Mouse (Mus musculus): ENCODE data around the gene Col12a1. TPM values are rescaled to one million over a fixed set of nuclear protein-coding genes. Genes with fewer than 3 reads are reported as not detected.
"Not testable (repeated sequence)": the region's sequence is repeated elsewhere in the genome, so short reads cannot be mapped to it uniquely, and the experiment has no call there.

Col12a1 gene
- polyA plus RNA-seq, 1 experiment: 15.3 TPM

- H3K79me2 ChIP-seq (ENCODE audit: control insufficient read depth, insufficient read depth): no peaks in the 10 kb centered on the region
- TF ChIP-seq MYOD1 (IDR thresholded peaks at IDR 0.05; ENCODE audit: control insufficient read depth, insufficient read length, low read depth) (no peak), MAX (IDR thresholded peaks at IDR 0.05) (no peak), CEBPB (IDR thresholded peaks at IDR 0.05; ENCODE audit: low read depth) (no peak), CTCF (IDR thresholded peaks at IDR 0.05; ENCODE audit: control insufficient read depth, insufficient read depth, insufficient read length) (no peak), FOSL1 (IDR thresholded peaks at IDR 0.05; ENCODE audit: insufficient read depth, low read length, poor library complexity, severe bottlenecking) (no peak), USF1 (IDR thresholded peaks at IDR 0.05; ENCODE audit: low read depth) (no peak), MYOG (IDR thresholded peaks at IDR 0.05; ENCODE audit: control insufficient read depth, extremely low read depth, insufficient read length) (no peak)
- H3K4me3 ChIP-seq (ENCODE audit: insufficient read depth, poor library complexity, severe bottlenecking): no peak overlapping the region
- H3K79me3 ChIP-seq (ENCODE audit: low read depth): no peaks in the 10 kb centered on the region
- H3K36me3 ChIP-seq (ENCODE audit: control insufficient read depth, insufficient read depth): no peaks in the 10 kb centered on the region
- no peaks in the 10 kb centered on the region for H3K27me3 ChIP-seq (ENCODE audit: control insufficient read depth, insufficient read depth, insufficient read length)
- no peak overlapping the region for H3ac ChIP-seq (ENCODE audit: control insufficient read depth, insufficient read length, low read depth)
These were observed 31.4 kb downstream of the Col12a1 start for GRCm38 (mm10) chr9:79687227-79687626.

DNA sequence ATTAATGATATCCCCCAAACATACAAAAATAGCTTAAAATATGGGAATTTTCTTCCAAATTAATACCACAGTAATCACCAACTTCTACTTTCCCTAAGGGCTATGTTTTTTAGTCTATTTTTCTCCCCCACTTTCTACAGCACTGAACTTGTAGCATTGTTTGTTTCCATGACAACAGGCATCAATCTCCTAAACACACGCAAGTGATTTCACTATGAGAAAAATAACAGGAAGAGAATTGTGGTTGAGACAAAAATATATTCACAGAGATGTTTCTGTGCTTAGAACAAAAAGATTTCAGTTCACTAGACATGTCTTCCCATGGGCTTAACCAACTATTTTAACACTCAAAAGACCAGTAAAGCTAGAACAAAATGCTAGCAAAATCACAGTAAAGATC lies 32.6 kb downstream of the Col12a1 start:
- no peaks in the 10 kb centered on the region for H3K36me3 ChIP-seq (ENCODE audit: control insufficient read depth, insufficient read depth)
- no peaks in the 10 kb centered on the region for H3K27me3 ChIP-seq (ENCODE audit: control insufficient read depth, insufficient read depth, insufficient read length)
- H3K79me2 ChIP-seq (ENCODE audit: control insufficient read depth, insufficient read depth): no peaks in the 10 kb centered on the region
- no peak overlapping the region for H3ac ChIP-seq (ENCODE audit: control insufficient read depth, insufficient read length, low read depth)
- TF ChIP-seq CEBPB (IDR thresholded peaks at IDR 0.05; ENCODE audit: low read depth) (no peak), CTCF (IDR thresholded peaks at IDR 0.05; ENCODE audit: control insufficient read depth, insufficient read depth, insufficient read length) (no peak), MYOD1 (IDR thresholded peaks at IDR 0.05; ENCODE audit: control insufficient read depth, insufficient read length, low read depth) (no peak), USF1 (IDR thresholded peaks at IDR 0.05; ENCODE audit: low read depth) (no peak), MAX (IDR thresholded peaks at IDR 0.05) (no peak), FOSL1 (IDR thresholded peaks at IDR 0.05; ENCODE audit: insufficient read depth, low read length, poor library complexity, severe bottlenecking) (no peak), MYOG (IDR thresholded peaks at IDR 0.05; ENCODE audit: control insufficient read depth, extremely low read depth, insufficient read length) (no peak)
- H3K79me3 ChIP-seq (ENCODE audit: low read depth): no peaks in the 10 kb centered on the region
- H3K4me3 ChIP-seq (ENCODE audit: insufficient read depth, poor library complexity, severe bottlenecking): no peak overlapping the region

DNA sequence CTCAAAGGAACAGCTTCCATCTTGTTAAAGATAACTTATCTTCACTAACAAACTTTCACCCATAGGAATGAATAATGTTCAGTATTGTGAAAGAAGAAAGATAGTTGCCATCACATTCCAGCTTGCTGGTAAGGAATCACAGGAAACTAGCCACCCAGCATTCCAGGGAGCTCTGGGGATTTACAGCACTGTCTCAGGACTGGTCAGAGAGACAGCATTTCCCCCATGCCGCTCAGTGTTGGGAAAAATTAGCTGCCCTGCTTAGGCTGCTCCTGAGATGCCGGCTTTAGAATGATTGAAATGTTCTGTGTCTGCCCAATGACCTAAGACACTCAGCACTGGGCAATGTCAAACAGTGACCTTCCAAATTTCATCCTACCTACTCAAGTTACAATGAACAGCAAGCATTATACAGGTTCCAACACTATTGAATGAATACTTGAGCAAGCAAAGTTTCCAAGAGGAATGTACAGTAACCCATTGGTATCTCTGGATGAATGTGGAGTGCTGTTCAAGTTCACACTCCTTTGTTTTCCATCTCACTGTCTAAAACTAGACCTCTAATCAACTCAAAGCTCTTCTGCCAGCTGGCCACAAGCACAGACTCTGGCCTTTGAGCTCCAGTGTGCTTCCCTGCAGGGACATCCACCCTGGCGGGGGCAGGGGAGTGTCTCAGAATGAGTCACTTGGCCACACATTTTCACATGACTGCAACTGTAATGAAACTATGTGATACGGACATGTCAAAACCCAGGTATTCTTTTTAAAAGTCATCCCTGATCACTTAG lies 38.0 kb downstream of the Col12a1 start:
- TF ChIP-seq FOSL1 (IDR thresholded peaks at IDR 0.05; ENCODE audit: insufficient read depth, low read length, poor library complexity, severe bottlenecking): peak; percentile 3
- peak; percentile 51 for TF ChIP-seq CEBPB (IDR thresholded peaks at IDR 0.05; ENCODE audit: low read depth)
- TF ChIP-seq CTCF (IDR thresholded peaks at IDR 0.05; ENCODE audit: control insufficient read depth, insufficient read depth, insufficient read length): no peak
- TF ChIP-seq MYOD1 (IDR thresholded peaks at IDR 0.05; ENCODE audit: control insufficient read depth, insufficient read length, low read depth): peak; percentile 1
- TF ChIP-seq USF1 (IDR thresholded peaks at IDR 0.05; ENCODE audit: low read depth): peak; percentile 26
- no peak for TF ChIP-seq MAX (IDR thresholded peaks at IDR 0.05)
- TF ChIP-seq MYOG (IDR thresholded peaks at IDR 0.05; ENCODE audit: control insufficient read depth, extremely low read depth, insufficient read length): no peak

DNA sequence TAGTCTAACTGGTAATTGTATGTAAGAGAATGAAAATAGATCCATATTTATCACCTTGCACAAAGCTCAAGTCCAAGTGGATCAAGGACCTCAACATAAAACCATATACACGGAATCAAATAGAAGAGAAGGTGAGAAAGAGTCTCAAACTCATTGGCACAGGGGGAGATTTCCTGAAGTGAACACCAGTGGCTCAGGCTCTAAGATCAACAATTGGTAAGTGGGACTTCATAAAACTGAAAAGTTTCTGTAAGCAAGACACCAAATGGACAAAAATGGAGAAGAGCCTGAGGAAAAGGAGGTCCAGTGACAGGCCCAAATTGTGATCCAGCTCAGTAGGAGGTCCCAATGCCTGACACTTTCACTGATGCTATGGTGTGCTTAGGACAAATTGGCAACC lies 49.8 kb downstream of the Col12a1 start:
- not testable (repeated sequence) for H3K79me2 ChIP-seq (ENCODE audit: control insufficient read depth, insufficient read depth); H3K36me3 ChIP-seq (ENCODE audit: control insufficient read depth, insufficient read depth); H3K79me3 ChIP-seq (ENCODE audit: low read depth); H3K4me3 ChIP-seq (ENCODE audit: insufficient read depth, poor library complexity, severe bottlenecking); H3K27me3 ChIP-seq (ENCODE audit: control insufficient read depth, insufficient read depth, insufficient read length); H3ac ChIP-seq (ENCODE audit: control insufficient read depth, insufficient read length, low read depth)

More for the DNA sequence above, 38.0 kb downstream of the Col12a1 start:
- Histone ChIP-seq H3K36me3 (ENCODE audit: control insufficient read depth, insufficient read depth) (no peaks in the 10 kb centered on the region), H3ac (ENCODE audit: control insufficient read depth, insufficient read length, low read depth) (no peak overlapping the region), H3K79me3 (ENCODE audit: low read depth) (no peaks in the 10 kb centered on the region), H3K4me3 (ENCODE audit: insufficient read depth, poor library complexity, severe bottlenecking) (no peak overlapping the region), H3K79me2 (ENCODE audit: control insufficient read depth, insufficient read depth) (no peaks in the 10 kb centered on the region), H3K27me3 (ENCODE audit: control insufficient read depth, insufficient read depth, insufficient read length) (no peaks in the 10 kb centered on the region)

DNA sequence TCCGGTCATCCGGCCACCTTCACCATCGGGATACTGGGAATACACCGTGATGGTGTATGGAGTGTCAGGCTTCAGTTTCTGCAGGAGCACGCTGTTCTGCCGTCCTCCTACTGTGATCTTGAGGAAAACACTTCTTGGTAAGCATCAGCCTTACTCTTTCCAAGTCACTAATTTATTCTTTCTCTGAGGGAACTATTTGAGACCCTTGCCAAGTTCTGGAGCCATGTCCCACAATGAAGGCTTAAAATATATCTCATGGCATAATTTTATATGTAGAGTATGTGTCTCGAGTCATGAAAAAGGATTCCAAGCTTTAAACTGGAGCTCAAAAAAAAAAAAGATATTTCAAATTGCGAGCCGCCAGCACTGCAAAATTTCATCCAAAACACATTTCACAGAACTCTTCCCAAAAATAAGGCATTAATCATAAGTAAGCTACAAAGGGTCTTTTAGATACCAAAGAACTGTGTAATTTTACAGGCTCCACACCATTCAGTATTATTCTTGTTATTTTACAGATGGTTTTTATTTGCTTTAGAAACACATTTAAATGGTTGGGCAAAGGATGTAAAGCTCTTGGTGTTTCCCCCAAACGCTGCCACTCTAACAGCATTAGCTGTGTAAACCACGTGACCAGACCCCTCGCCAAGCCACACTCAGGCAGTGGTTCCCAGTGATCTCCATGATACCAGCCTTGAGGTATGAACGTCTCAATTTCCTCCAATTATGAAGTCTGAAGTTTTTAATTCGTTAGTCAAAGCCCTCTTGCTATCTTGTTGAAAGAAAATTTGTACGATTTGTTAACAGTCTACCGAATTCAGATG lies 65.1 kb downstream of the Col12a1 start:
- Histone ChIP-seq H3ac (ENCODE audit: control insufficient read depth, insufficient read length, low read depth) (no peak overlapping the region), H3K27me3 (ENCODE audit: control insufficient read depth, insufficient read depth, insufficient read length) (no peaks in the 10 kb centered on the region), H3K36me3 (ENCODE audit: control insufficient read depth, insufficient read depth) (peaks cover 7% of the 10 kb centered on the region), H3K79me2 (ENCODE audit: control insufficient read depth, insufficient read depth) (no peaks in the 10 kb centered on the region), H3K4me3 (ENCODE audit: insufficient read depth, poor library complexity, severe bottlenecking) (no peak overlapping the region), H3K79me3 (ENCODE audit: low read depth) (no peaks in the 10 kb centered on the region)
- TF ChIP-seq MYOG (IDR thresholded peaks at IDR 0.05; ENCODE audit: control insufficient read depth, extremely low read depth, insufficient read length) (no peak), USF1 (IDR thresholded peaks at IDR 0.05; ENCODE audit: low read depth) (no peak), MAX (IDR thresholded peaks at IDR 0.05) (no peak), FOSL1 (IDR thresholded peaks at IDR 0.05; ENCODE audit: insufficient read depth, low read length, poor library complexity, severe bottlenecking) (no peak), CEBPB (IDR thresholded peaks at IDR 0.05; ENCODE audit: low read depth) (no peak), MYOD1 (IDR thresholded peaks at IDR 0.05; ENCODE audit: control insufficient read depth, insufficient read length, low read depth) (no peak)
